In the genomic region with DNA sequence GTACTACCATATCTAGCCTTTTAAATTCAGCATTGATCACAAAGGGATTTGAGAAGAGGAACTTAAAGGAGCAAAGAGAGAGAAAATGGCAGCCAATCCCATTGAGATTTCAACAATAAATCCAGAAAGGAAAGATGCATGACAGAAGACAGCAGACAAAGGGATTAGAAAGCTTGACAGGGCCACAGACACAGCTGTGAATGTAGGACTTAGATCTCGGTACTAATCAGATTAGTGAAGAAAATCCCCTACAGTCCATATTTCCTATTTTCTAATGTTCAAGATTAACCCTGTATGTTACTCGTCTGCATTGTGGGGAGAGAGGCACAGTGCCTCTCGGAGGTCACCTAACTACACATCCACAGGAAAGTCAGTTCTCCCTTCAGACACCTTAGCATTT, we compare ENCODE assay signal across 17 mouse cellular contexts.
"Had no signal": no experiment of that assay in that cellular context is flagged by ENCODE, and none has a peak within 500 bp of the region (broad histone marks: within the 10 kb centered on the region; RNA-seq: fewer than 3 reads in every experiment).

No protein-coding gene starts in this region.

- H3K36me3 ChIP-seq: limb, embryonic 15.5 days; liver, embryonic 12.5 days; midbrain, embryonic 10.5 days; neural tube, embryonic 12.5 days had no signal

- H3K9me3 ChIP-seq: limb, embryonic 15.5 days; liver, embryonic 12.5 days; midbrain, embryonic 10.5 days; neural tube, embryonic 12.5 days had no signal

- H3K27me3 ChIP-seq: limb, embryonic 15.5 days; liver, embryonic 12.5 days; neural tube, embryonic 12.5 days had no signal

- DNase-seq: lung, adult 18-20 months; lung, embryonic 14.5 days; lung, postnatal 10 days; lung, postnatal 4 days; right cerebral cortex, adult 18-20 months; right cerebral cortex, postnatal 25 days; right cerebral cortex, postnatal 4 days; spleen, adult 18-20 months; thymus, adult 18-20 months; thymus, postnatal 14 days; thymus, postnatal 36 days had no signal

- H3K4me3 ChIP-seq: limb, embryonic 15.5 days; liver, embryonic 12.5 days; midbrain, embryonic 10.5 days; myocyte; neural tube, embryonic 12.5 days had no signal

- ATAC-seq: liver, embryonic 12.5 days had no signal

- H3K27ac ChIP-seq: limb, embryonic 15.5 days; liver, embryonic 12.5 days; liver, embryonic 14.5 days; midbrain, embryonic 10.5 days; neural tube, embryonic 12.5 days had no signal

- H3K9ac ChIP-seq: limb, embryonic 15.5 days; liver, embryonic 12.5 days; liver, embryonic 14.5 days; lung, embryonic 14.5 days; neural tube, embryonic 12.5 days had no signal

- H3K4me2 ChIP-seq: limb, embryonic 15.5 days; liver, embryonic 12.5 days; lung, embryonic 14.5 days; neural tube, embryonic 12.5 days had no signal

- H3K4me1 ChIP-seq: limb, embryonic 15.5 days; liver, embryonic 12.5 days; neural tube, embryonic 12.5 days had no signal
